Mouse (Mus musculus) splenic B cell, adult 2 months (primary cell): ENCODE results near the gene Tspan4.

Experiments
- DNase-seq: peaks from one replicate; pipeline ENCODE4 v3.0.0-alpha.2; 2011; ENCODE audit warnings: low read depth, low spot score
- H3K27me3 ChIP-seq: 2 replicates; pipeline ENCODE4 v1.6.1; 2012; ENCODE audit warnings: mild to moderate bottlenecking, low read length, moderate library complexity, mixed read lengths; ENCODE audit not compliant: control insufficient read depth, poor library complexity, insufficient read depth, severe bottlenecking
- H3K36me3 ChIP-seq: 2 replicates; pipeline ENCODE4 v1.6.1; 2012; ENCODE audit warnings: mild to moderate bottlenecking, low read length, moderate library complexity, mixed read lengths; ENCODE audit not compliant: control insufficient read depth, poor library complexity, insufficient read depth, severe bottlenecking

Gene Tspan4

GRCm38 (mm10) chr7:141475011-141475804 lies at the start of gene Tspan4, which contains the start of gene Polr2l:
Gene Tspan4 (plus strand): TSS chr7:141475240.
Gene Polr2l (minus strand): TSS chr7:141475132.
- DNase-seq: peak; percentile 88
- H3K27me3 ChIP-seq: no peaks in the 10 kb centered on the region

GRCm38 (mm10) chr7:141426948-141427730 lies 47.9 kb upstream of the Tspan4 start:
- peaks cover 2% of the 10 kb centered on the region; the same call in 1 of the 2 replicates for H3K36me3 ChIP-seq
- no peak for DNase-seq
- no peaks in the 10 kb centered on the region for H3K27me3 ChIP-seq

More at GRCm38 (mm10) chr7:141475011-141475804, at the start of gene Tspan4, which contains the start of gene Polr2l:
- H3K36me3 ChIP-seq: peaks cover 1% of the 10 kb centered on the region

- Histone ChIP-seq H3K36me3 (peaks cover 5% of the 10 kb centered on the region; the same call in 1 of the 2 replicates), H3K27me3 (no peaks in the 10 kb centered on the region)
- DNase-seq: no peak
Observed at GRCm38 (mm10) chr7:141428701-141429100, 46.3 kb upstream of the Tspan4 start.

- H3K36me3 ChIP-seq: peaks cover 5% of the 10 kb centered on the region
- H3K27me3 ChIP-seq: no peaks in the 10 kb centered on the region
- DNase-seq: no peak
Observed at GRCm38 (mm10) chr7:141429310-141429709, 45.7 kb upstream of the Tspan4 start, which contains the start of gene Cend1. Gene Cend1 (minus strand): TSS chr7:141429491.

- no peak for DNase-seq
- H3K27me3 ChIP-seq: no peaks in the 10 kb centered on the region
- H3K36me3 ChIP-seq: peaks cover 5% of the 10 kb centered on the region
Observed at GRCm38 (mm10) chr7:141429840-141430584, 45.0 kb upstream of the Tspan4 start.

GRCm38 (mm10) chr7:141430585-141431240 lies 44.3 kb upstream of the Tspan4 start:
- H3K36me3 ChIP-seq: peaks cover 5% of the 10 kb centered on the region
- no peaks in the 10 kb centered on the region for H3K27me3 ChIP-seq
- DNase-seq: no peak

GRCm38 (mm10) chr7:141431434-141432185 lies 43.4 kb upstream of the Tspan4 start:
- Histone ChIP-seq H3K36me3 (peaks cover 5% of the 10 kb centered on the region), H3K27me3 (no peaks in the 10 kb centered on the region)
- DNase-seq: no peak

- Histone ChIP-seq H3K27me3 (no peaks in the 10 kb centered on the region), H3K36me3 (peaks cover 5% of the 10 kb centered on the region)
- no peak for DNase-seq
Observed at GRCm38 (mm10) chr7:141432186-141432611, 42.8 kb upstream of the Tspan4 start.

- Histone ChIP-seq H3K27me3 (no peaks in the 10 kb centered on the region), H3K36me3 (peaks cover 5% of the 10 kb centered on the region)
- DNase-seq: no peak
Observed at GRCm38 (mm10) chr7:141432741-141433516, 42.1 kb upstream of the Tspan4 start.

- no peak for DNase-seq
- Histone ChIP-seq H3K27me3 (no peaks in the 10 kb centered on the region), H3K36me3 (peaks cover 5% of the 10 kb centered on the region)
Observed at GRCm38 (mm10) chr7:141433517-141434400, 41.3 kb upstream of the Tspan4 start.

- Histone ChIP-seq H3K36me3 (peaks cover 5% of the 10 kb centered on the region), H3K27me3 (no peaks in the 10 kb centered on the region)
- peak; percentile 52 for DNase-seq
Observed at GRCm38 (mm10) chr7:141434464-141434863, 40.6 kb upstream of the Tspan4 start.

- DNase-seq: peak; percentile 76
- Histone ChIP-seq H3K36me3 (peaks cover 5% of the 10 kb centered on the region), H3K27me3 (no peaks in the 10 kb centered on the region)
Observed at GRCm38 (mm10) chr7:141435129-141435855, 39.7 kb upstream of the Tspan4 start.
